Mouse (Mus musculus) left cerebral cortex, adult 8-10 months (tissue): Measurements from ENCODE around the gene Tmem91. TPM values are rescaled to one million over a fixed set of nuclear protein-coding genes. Genes with fewer than 3 reads are reported as not detected.
A peak's percentile ranks its signal among the peaks of the same experiment; 100 is the strongest.

Source experiments
- DNase-seq, 2 experiments: peaks; one replicate each; pipeline ENCODE4 v3.0.0; 2022; ENCODE audit warnings: low spot score in 2 of 2
- total RNA-seq, 4 experiments: library from RNA; stranded (reverse); gene quantifications; 2 replicates each; pipeline ENCODE4 v1.2.4; 2022

Gene Tmem91
- total RNA-seq, 4 experiments from 2014 or later = 27.1 to 37.7 (median 34.1) TPM

GRCm38 (mm10) chr7:25700732-25701131 lies 25.8 kb upstream of the Tmem91 start:
- DNase-seq = no peak

GRCm38 (mm10) chr7:25699851-25700250 lies 24.9 kb upstream of the Tmem91 start:
- DNase-seq = no peak

DNA sequence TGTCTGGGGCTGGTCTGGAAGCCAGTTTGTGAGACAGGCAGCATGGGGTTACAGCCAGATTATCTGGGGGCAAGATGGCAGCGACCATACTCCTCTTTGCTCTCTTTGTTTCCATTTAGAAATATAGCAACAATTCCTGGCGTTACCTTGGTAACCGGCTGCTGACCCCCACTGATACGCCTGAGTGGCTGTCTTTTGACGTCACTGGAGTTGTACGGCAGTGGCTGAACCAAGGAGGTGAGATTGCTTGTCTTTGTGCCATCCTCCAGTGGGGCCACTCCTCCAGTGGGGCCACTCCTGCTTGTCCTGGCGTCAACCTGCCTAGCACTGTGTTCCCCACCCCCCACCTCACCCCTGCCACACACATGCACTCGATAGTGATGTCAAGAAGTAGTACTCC lies 19.1 kb upstream of the Tmem91 start:
- no peak for DNase-seq

DNA sequence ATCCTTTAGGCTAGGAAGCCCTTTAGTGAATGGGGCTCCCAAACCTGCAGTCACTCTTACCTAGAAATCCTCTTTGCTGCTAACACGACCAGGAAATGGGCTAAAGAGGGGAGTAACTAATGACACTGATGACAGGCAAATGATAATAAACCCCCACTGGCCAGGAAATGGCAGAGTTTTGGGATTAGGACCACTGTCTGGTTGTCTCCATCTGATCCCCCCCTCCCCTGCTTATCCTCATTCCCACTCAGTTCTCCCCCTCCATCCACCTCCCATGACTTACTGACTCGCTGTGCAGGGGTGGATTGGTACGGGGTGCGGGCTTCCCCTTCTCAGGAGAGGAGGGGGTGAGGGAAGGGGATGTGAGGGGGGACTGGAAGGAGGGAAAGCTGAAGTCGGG lies 15.1 kb upstream of the Tmem91 start:
- DNase-seq = no peak

GRCm38 (mm10) chr7:25689603-25690021 lies 14.6 kb upstream of the Tmem91 start:
- no peak for DNase-seq

DNA sequence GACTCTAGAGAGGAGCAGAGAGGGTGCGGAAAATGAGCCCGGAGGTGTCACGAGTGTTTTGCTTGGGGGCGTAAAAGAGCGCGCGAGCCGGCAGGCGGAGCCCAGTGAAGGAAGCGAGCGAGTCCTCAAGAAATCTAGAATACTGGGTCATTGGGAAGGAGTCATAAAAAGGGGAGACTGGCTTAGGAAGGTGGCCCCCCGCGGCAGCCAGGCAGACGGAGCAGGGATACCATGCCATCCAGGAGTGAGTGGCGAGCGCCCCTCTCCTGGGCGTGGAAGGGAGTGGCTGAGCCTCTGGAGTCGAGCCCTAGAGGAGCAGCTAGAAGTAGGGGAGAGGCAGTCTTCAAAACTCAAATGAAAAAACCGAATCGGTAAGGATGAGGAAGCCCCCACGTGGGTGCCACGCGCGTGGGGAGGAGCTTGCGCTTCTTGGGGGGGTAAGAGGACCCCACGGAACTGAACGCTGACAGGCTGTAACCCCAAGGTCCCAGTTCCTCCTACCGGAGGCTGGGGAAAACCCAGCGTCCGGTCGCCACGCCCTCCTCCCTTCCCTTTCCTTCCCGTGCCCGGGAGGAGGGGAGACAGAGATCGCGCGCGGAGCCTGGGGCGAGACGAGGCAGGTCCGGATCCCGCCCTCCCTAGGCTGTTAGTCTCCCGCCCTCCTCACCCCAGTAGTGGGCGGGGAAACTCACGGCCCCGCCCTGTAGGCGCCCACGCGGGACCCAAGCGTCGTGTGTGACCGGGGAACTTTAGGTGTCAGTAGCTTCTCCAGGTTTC lies 14.0 kb upstream of the Tmem91 start:
- DNase-seq = no peak

- no peak for DNase-seq
Observed at GRCm38 (mm10) chr7:25687811-25688401, 12.9 kb upstream of the Tmem91 start.

- no peak for DNase-seq
Observed at GRCm38 (mm10) chr7:25686680-25687531, 11.9 kb upstream of the Tmem91 start, which contains the start of gene Tgfb1. Tgfb1 (plus strand) TSS chr7:25687002.

DNA sequence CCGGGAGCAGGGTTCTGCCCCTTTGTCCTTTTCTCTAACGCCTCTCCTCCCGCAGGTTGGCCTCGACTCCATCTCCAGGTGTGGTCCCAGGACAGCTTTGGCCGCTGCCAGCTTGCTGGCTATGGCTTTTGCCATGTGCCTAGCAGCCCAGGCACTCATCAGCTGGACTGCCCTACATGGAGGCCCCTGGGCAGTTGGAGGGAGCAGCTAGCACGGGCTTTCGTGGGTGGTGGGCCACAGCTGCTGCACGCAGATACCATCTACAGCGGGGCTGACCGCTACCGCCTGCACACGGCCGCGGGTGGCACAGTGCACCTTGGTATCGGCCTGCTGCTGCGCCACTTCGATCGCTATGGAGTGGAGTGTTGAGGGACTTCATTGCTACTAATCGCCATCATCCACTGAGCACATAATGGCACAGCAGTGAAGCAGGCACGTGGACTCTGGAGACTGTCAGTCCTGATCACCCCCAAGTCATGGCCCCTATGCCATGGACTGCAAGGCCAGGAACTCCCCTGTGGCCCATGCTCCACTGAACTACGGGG lies 11.0 kb upstream of the Tmem91 start:
- DNase-seq = no peak

- no peak for DNase-seq
Observed at GRCm38 (mm10) chr7:25684659-25685058, 9.7 kb upstream of the Tmem91 start.

DNA sequence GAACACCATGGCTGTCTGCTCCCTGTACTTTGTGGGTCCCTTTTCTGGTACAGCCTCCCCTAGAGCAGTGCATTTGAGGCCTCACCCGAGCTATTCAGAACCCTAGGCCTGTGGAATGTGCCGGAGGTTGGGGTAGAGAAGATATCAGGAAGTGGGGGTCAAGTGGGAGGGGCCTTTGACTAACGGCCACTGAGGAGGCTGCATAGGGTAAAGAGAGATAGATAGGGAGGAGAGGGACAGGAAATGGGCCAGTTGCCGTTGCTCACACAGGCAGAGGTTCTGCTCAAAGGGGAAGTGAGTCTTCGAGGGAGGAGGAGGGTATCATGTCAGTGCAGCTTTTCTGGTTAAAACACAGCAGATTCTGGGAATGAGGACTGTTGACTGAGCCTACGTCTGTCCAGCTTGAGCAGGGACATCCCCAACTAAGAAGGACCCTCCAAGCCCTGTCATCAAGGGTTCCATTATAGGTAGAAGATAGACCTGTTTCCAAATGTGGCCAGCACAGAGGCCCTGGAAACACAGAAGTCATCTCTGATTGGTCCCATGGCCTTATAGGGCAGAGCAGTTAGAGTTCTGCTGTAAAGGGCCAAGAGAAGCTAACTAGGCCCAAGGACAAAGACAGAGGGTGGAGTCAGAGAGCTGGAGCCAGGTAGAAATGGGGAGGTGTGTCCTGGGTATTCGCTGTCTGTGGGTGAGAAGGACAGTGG lies 8.7 kb upstream of the Tmem91 start:
- no peak for DNase-seq

DNA sequence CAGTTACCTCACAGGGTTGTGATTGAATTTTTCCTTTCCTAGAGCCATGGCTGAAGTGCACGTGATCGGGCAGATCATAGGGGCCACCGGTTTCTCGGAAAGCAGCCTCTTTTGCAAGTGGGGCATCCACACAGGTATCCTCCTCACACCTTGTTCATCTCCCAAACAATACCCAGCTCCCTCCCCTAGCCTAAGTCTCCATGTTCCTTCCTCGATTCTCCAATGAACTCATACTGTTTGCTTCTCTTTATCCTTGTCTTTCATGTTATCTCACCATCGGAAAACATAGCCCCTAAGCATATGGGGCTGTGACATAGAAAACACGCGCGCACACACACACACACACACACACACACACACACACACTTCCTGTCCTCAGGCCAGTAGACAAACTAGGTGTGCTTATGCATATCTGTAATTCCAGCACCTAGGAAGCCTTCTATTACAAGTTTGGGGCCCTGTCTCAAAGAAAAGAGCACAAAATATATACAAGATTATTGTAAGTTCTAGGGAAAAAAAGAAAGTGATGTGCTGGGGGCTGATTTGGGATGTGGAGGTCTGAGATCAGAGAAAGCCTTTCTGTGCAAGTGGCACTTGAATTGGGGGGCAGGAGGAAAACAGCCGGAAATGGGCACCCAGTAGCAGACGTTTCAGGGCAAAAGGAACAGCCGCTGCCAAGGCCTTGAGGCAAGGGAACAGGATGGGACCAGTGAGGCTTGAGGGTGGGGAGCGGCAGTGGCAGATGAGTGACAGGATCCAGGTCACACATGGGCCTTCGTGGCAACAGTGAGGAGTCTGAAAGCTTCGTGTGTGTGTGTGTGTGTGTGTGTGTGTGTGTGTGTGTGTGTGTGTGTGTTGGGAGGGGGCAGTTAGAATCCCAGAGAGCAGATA lies 6.6 kb upstream of the Tmem91 start:
- DNase-seq = no peak

GRCm38 (mm10) chr7:25680514-25681258 lies 5.7 kb upstream of the Tmem91 start, which contains the start of gene B9d2:
B9d2 (plus strand) TSS chr7:25680780.
- DNase-seq = peak; percentile 93 to 95

GRCm38 (mm10) chr7:25679971-25680370 lies 5.0 kb upstream of the Tmem91 start:
- DNase-seq = no peak

- DNase-seq = no peak
Observed at GRCm38 (mm10) chr7:25677013-25677412, 2.0 kb upstream of the Tmem91 start.

DNA sequence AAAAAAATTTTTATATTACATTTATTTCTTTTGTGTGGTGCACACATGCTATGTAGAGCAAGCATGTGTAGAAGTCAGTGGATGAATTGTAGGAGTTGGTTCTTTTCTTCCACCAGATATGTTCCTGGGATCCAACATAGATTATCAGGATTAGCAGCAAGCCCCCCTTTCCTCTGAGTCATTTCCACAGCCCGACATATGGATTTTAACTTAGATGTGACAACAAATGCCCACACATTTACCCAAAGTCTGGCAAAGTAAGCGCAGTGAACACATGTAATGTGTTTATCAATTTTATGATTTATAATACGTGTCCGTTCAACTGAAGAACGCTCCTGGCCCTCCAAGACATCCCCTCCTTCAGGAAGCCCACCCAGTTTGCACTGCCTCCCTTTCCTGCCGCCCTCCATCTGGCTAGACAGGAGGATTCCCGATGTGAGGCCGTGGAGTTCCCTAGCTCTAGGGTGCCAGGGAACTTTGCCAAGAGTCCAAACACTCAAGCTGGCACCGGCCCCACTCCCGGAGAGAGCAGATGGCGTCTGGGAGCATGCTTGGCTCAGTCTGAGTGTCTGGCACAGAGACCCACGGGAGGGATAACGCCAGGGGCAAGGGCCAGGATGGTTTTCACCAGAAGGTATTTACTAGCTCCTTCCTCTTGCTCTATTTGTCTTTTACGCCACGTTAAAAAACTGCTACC lies 1.3 kb upstream of the Tmem91 start:
- peak; percentile 83 to 89 for DNase-seq

DNA sequence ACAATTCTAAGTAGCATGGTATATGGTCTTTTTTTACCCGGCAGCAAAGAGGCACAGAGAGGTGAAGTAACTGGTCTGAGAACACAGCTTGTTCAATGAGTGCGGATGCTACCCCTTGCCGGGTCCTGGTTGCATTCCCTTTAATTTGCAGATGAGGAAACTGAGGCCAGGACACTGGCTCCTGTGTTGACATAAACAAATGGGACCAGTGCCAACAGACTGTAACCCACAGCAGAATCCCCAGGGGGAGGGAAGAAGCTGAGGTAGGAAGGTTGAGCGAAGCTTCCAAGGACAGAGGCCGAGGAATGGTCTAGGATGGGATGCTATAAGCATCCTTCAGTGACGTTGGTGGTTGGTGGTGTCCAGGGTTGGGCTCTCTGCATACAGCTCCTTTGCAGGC lies 439 bp upstream of the Tmem91 start:
- no peak for DNase-seq

DNA sequence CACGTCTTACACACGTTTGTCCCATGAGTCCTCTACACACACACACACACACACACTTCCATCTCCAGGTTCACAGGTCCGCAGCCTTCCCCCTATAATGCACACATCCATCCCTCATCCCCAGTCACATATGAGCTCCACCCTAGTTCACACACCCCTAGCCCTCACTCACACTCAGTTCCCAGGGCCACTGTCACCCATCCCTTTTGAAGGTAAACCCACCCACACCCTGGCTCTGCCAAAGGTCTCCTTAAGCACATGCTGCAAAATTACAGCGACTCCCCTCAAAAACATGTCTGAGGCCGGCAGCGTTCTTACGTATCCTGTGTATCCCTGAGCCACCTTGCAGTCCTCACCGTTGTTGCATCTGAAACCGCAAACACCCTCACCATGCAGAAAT lies 669 bp downstream of the Tmem91 start:
- DNase-seq = no peak

DNA sequence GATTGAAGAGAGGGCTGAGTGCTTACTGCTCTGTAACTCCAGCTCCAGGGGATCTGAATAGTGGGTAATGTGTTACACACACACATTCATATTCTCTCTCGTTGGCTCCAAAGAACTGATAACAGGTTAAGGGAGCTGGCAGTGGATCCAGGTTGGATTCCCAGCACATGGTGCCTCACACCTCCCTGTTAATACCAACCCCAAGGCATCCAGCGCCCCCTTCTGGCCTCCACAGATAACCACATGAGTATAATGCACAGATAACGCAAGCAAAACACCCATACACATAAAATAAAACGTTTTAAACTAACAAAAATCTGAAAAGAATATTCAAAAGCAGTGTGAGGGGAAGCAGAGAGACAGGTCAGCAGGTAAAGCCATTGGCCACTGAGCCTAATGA lies 2.5 kb downstream of the Tmem91 start:
- DNase-seq = no peak
